Mouse (Mus musculus): ENCODE measurements around the gene Tbrg4. TPM values are rescaled to one million over a fixed set of nuclear protein-coding genes. Genes with fewer than 3 reads are reported as not detected.

Tbrg4 gene
- polyA plus RNA-seq, 1 experiment from 2014 or later: 33.4 TPM

GRCm38 (mm10) chr11:6568584-6569409, 57.1 kb downstream of the Tbrg4 start:
- Histone ChIP-seq H3K9me3 (ENCODE audit: control insufficient read depth, low read length) (no peaks in the 10 kb centered on the region), H3K27me3 (ENCODE audit: control insufficient read depth, insufficient read depth, low read length) (no peaks in the 10 kb centered on the region), H3K4me3 (ENCODE audit: low read depth, low read length) (no peak overlapping the region), H3K4me2 (ENCODE audit: low read depth, low read length) (peak overlapping the region; percentile 14; the same call in 1 of the 2 replicates), H3K4me1 (ENCODE audit: control insufficient read depth, insufficient read depth, low read length) (peaks cover 15% of the 10 kb centered on the region), H3K36me3 (ENCODE audit: control insufficient read depth, insufficient read depth, low read length) (no peaks in the 10 kb centered on the region), H3K9ac (replicated peaks; ENCODE audit: low read depth, low read length) (0 out of 2 replicates have a peak overlapping the region, but pooled peaks have one; percentile 25), H3K27ac (ENCODE audit: low read depth, low read length) (peak overlapping the region; percentile 48)
- ATAC-seq (ENCODE audit: low read depth): peak; percentile 65; the same call in 1 of the 2 replicates
- WGBS: 44% methylated on average over 11 of the region's 11 CpGs

DNA sequence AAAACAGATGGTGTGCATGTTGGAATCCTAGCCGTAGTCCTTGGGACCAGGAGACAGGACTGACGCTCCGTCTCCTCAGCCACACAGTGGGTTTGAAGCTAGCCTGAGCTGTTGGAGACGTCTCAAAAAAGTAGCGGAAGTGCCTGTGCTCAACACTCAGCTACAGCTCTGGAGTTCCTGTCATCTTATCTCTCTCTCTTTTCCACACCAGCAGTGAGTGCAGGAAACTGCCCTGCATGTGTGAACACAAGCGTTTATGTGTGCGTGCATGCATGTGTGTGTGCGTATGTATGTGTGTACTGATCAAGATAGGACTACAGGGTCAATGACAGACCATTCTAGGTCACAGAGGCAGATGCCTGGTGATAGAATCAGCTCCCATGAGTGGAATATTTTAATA, 57.9 kb downstream of the Tbrg4 start:
- Histone ChIP-seq H3K4me3 (ENCODE audit: low read depth, low read length) (no peak overlapping the region), H3K9me3 (ENCODE audit: control insufficient read depth, low read length) (no peaks in the 10 kb centered on the region), H3K27ac (ENCODE audit: low read depth, low read length) (no peak overlapping the region), H3K36me3 (ENCODE audit: control insufficient read depth, insufficient read depth, low read length) (no peaks in the 10 kb centered on the region), H3K4me1 (ENCODE audit: control insufficient read depth, insufficient read depth, low read length) (peaks cover 15% of the 10 kb centered on the region), H3K4me2 (ENCODE audit: low read depth, low read length) (no peak overlapping the region), H3K27me3 (ENCODE audit: control insufficient read depth, insufficient read depth, low read length) (no peaks in the 10 kb centered on the region), H3K9ac (replicated peaks; ENCODE audit: low read depth, low read length) (no peak overlapping the region)
- 87% methylated on average over 8 of the region's 8 CpGs for WGBS
- ATAC-seq (ENCODE audit: low read depth): no peak; the same call in 1 of the 2 replicates

GRCm38 (mm10) chr11:6566496-6566895, 59.4 kb downstream of the Tbrg4 start:
- Histone ChIP-seq H3K4me1 (ENCODE audit: control insufficient read depth, insufficient read depth, low read length) (peaks cover 15% of the 10 kb centered on the region), H3K9ac (replicated peaks; ENCODE audit: low read depth, low read length) (no peak overlapping the region), H3K27me3 (ENCODE audit: control insufficient read depth, insufficient read depth, low read length) (no peaks in the 10 kb centered on the region), H3K36me3 (ENCODE audit: control insufficient read depth, insufficient read depth, low read length) (no peaks in the 10 kb centered on the region), H3K9me3 (ENCODE audit: control insufficient read depth, low read length) (no peaks in the 10 kb centered on the region), H3K4me2 (ENCODE audit: low read depth, low read length) (no peak overlapping the region), H3K4me3 (ENCODE audit: low read depth, low read length) (no peak overlapping the region), H3K27ac (ENCODE audit: low read depth, low read length) (no peak overlapping the region)
- WGBS: 81% methylated on average over 4 of the region's 4 CpGs
- no peak for ATAC-seq (ENCODE audit: low read depth)

Other genes with a start within 250 kb of the Tbrg4 start
- gene Zmiz2, start 237.0 kb downstream of the Tbrg4 start, polyA plus RNA-seq (2014; fragmentation: Nextera tagmentation; extraction: Ambion mirVana): 31.4 and 32.8 TPM in 2 replicates
- 4,020 and 4,257 TPM in 2 replicates for gene Ppia, start 210.6 kb downstream of the Tbrg4 start, polyA plus RNA-seq (2014; fragmentation: Nextera tagmentation; extraction: Ambion mirVana)
- gene H2afv, start 181.6 kb downstream of the Tbrg4 start, polyA plus RNA-seq (2014; fragmentation: Nextera tagmentation; extraction: Ambion mirVana): 188 and 234 TPM in 2 replicates
- 11.4 and 11.6 TPM in 2 replicates for gene Purb, start 150.2 kb downstream of the Tbrg4 start, polyA plus RNA-seq (2014; fragmentation: Nextera tagmentation; extraction: Ambion mirVana)
- 0.16 and 0.59 TPM in 2 replicates for gene Myo1g, start 105.1 kb downstream of the Tbrg4 start, polyA plus RNA-seq (2014; fragmentation: Nextera tagmentation; extraction: Ambion mirVana)
- 87.6 and 88.0 TPM in 2 replicates for gene Ccm2, start 79.2 kb downstream of the Tbrg4 start, polyA plus RNA-seq (2014; fragmentation: Nextera tagmentation; extraction: Ambion mirVana)
- 77.6 and 96.8 TPM in 2 replicates for gene Nacad, start 20.0 kb downstream of the Tbrg4 start, polyA plus RNA-seq (2014; fragmentation: Nextera tagmentation; extraction: Ambion mirVana)
- not detected in 2 replicates for gene Wap, start 12.6 kb upstream of the Tbrg4 start, polyA plus RNA-seq (2014; fragmentation: Nextera tagmentation; extraction: Ambion mirVana)
- 26.3 and 26.6 TPM in 2 replicates for gene Ramp3, start 32.5 kb upstream of the Tbrg4 start, polyA plus RNA-seq (2014; fragmentation: Nextera tagmentation; extraction: Ambion mirVana)
- not detected in 2 replicates for gene Gm11983, start 211.6 kb upstream of the Tbrg4 start, polyA plus RNA-seq (2014; fragmentation: Nextera tagmentation; extraction: Ambion mirVana)